Mouse (Mus musculus) brown adipose tissue, adult 24 weeks (tissue): Measurements from ENCODE around the gene Klhl2. TPM values are rescaled to one million over a fixed set of nuclear protein-coding genes. Genes with fewer than 3 reads are reported as not detected.

ENCODE experiments used
- H3K27ac ChIP-seq: fragments of 200-500 bp; replicated peaks from 2 replicates; pipeline ENCODE4 v1.5.1; 2012; ENCODE audit warnings: low read depth, mild to moderate bottlenecking, low read length
- H3K4me1 ChIP-seq: fragments of 200-500 bp; 2 replicates; pipeline ENCODE4 v1.6.1; 2012; ENCODE audit warnings: low read length, mixed read lengths; ENCODE audit not compliant: control insufficient read depth, insufficient read depth, insufficient read length
- H3K4me3 ChIP-seq: fragments of 200-500 bp; 2 replicates; pipeline ENCODE4 v1.5.1; 2012; ENCODE audit warnings: low read depth, mild to moderate bottlenecking, low read length, moderate library complexity; ENCODE audit not compliant: insufficient read depth
- polyA plus RNA-seq: library from polyadenylated mRNA; stranded (reverse); fragments of >200 nt; gene quantifications from 2 replicates; pipeline ENCODE4 v1.2.4, GENCODE M21; 2012; ENCODE audit not compliant: missing spikeins, insufficient read depth, insufficient read length

Klhl2 gene
- polyA plus RNA-seq, 1 experiment = 21.9 TPM

DNA sequence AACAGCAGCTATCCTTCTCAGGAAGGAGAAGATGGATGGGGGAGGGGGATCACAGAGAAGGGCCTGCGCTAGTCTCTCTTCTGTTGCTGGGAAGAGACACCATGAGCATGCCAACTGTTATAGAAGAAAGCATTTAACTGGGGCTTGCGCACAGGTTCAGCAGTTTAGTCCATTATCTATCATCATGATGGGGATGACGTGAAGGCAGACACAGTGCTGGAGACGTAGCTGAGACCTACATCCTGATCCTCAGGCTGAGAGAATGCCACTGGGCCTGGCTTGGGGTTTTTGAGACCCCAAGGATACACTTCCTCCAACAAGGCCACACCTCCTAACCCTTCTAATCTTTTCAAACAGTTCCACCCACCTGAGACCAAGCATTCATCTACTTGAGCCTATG is 38.7 kb downstream of the Klhl2 start:
- Histone ChIP-seq H3K4me3 (no peak overlapping the region), H3K27ac (no peak overlapping the region), H3K4me1 (no peaks in the 10 kb centered on the region)

- no peak overlapping the region for H3K27ac ChIP-seq
- no peaks in the 10 kb centered on the region for H3K4me1 ChIP-seq
- H3K4me3 ChIP-seq = no peak overlapping the region
These were observed 43.3 kb downstream of the Klhl2 start for GRCm38 (mm10) chr8:64806558-64806957.

- Histone ChIP-seq H3K4me3 (no peak overlapping the region), H3K27ac (no peak overlapping the region), H3K4me1 (no peaks in the 10 kb centered on the region)
These were observed 44.8 kb downstream of the Klhl2 start for GRCm38 (mm10) chr8:64804971-64805370.

DNA sequence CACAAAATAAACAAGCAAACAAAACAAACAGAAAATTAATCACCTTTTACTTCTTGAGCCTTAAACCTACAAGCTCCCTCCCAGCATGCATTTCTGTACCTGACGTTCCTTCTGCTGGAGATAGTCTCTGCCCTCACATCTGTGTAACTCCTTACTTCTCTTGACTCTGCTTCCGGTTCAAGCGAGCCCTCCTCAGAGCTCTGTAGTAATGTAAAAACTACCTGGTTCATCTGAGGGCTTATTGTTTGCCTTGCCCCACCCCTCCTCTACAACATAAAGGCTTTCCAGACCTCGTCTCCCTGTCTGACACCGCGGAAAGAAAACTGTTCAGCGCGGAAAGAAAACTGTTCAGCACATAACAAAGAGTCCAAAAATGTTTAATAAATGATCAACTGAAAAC is 50.5 kb downstream of the Klhl2 start:
- H3K4me1 ChIP-seq = no peaks in the 10 kb centered on the region
- no peak overlapping the region for H3K4me3 ChIP-seq
- H3K27ac ChIP-seq = no peak overlapping the region

GRCm38 (mm10) chr8:64798503-64798902 is 51.3 kb downstream of the Klhl2 start:
- Histone ChIP-seq H3K4me1 (no peaks in the 10 kb centered on the region), H3K27ac (no peak overlapping the region), H3K4me3 (no peak overlapping the region)

DNA sequence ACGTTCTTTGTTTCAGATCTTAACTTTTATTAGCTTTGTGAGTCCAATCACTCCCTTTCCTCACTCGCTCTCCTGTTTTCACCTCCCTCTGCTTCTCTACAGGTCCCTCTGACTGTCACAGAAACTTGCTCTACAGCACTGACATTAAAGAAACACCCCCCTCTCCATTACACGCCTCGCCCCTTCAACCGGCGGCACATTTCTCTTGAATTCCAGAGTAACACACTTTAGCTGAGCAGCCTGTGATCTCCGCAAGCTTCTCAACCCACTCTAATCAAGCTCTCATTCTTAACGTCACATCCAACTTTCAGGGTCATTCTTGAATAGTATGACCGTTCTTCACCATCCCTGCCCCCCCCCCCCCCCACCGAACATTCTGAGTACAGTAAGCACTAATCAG is 52.1 kb downstream of the Klhl2 start:
- H3K4me1 ChIP-seq = no peaks in the 10 kb centered on the region
- H3K27ac ChIP-seq = no peak overlapping the region
- no peak overlapping the region for H3K4me3 ChIP-seq

DNA sequence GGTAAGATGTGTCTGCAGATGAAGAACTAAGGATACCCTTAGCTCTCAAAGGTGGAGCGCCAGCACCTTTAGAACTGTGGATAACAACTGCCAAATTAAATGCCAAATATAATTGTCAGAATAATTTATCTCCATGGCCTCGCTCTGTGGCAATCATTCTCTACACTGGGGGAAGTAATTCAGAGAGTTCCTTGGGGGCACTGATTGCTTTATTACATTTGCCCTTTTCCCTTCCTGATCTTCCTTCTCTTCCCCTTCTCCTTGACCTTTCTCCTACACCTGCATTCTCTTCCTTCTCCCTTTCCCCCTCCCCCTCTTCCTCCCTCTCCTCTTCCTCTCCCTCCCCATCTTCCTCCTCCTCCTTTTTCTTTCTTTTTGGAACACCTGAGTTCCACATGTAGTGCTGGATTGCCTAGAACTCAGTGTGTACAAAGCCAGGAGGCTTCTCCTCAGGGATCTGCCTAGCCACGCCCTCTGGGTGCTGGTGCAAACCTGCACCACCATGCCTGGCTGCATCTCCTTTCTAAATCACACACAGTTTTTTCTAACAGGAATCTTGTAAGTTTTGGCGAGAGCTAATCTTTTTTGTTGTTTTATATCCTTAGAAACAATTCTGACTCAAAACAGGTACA is 58.5 kb downstream of the Klhl2 start:
- Histone ChIP-seq H3K4me1 (peaks cover 8% of the 10 kb centered on the region), H3K4me3 (no peak overlapping the region), H3K27ac (no peak overlapping the region)

DNA sequence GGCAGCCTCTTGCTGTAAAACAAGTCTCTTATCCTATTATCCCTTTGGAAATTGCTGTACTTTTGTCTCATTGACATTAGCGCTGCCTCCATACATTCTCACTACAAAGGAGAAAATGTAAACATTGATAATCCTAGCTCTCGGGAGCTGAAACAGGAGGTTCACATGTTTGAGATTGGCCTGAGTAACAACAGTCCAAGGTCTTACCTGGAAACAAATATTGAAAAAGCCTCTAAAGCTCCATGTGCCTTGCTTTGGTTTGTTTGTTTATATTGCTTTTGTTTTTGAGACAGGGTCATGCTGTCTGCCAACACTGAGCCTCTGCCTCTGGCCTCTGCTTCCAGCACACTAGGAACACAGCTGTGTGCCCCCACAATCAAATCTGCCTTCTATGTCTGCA is 59.4 kb downstream of the Klhl2 start:
- H3K4me3 ChIP-seq = no peak overlapping the region
- H3K4me1 ChIP-seq = peaks cover 9% of the 10 kb centered on the region
- H3K27ac ChIP-seq = no peak overlapping the region

DNA sequence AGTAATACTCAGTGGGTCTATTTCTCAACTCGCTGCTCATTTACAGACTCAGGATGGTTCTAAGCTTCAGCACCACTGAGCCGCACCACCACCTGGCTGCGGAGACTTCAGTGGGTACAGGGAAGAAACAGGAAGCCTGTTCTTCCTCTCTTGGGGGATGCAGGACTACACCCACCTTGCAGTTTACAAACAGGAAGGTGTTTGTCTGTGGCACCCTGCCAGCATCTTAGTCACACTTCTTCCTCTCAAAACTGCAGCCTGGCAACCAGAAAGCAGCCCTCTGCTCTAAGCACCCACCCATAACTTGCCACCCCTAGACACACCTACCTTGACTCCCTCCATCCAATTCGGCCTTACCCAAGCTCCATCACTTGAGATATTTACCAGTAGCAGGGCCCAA is 61.1 kb downstream of the Klhl2 start:
- H3K4me3 ChIP-seq = no peak overlapping the region
- no peak overlapping the region for H3K27ac ChIP-seq
- H3K4me1 ChIP-seq = peaks cover 11% of the 10 kb centered on the region

GRCm38 (mm10) chr8:64786801-64787200 is 63.0 kb downstream of the Klhl2 start:
- H3K4me3 ChIP-seq = no peak overlapping the region
- H3K27ac ChIP-seq = no peak overlapping the region
- H3K4me1 ChIP-seq = peaks cover 10% of the 10 kb centered on the region

GRCm38 (mm10) chr8:64784235-64784634 is 65.6 kb downstream of the Klhl2 start:
- Histone ChIP-seq H3K4me1 (peaks cover 5% of the 10 kb centered on the region; the same call in 1 of the 2 replicates), H3K27ac (no peak overlapping the region)

GRCm38 (mm10) chr8:64781947-64782346 is 67.9 kb downstream of the Klhl2 start:
- no peak overlapping the region for H3K27ac ChIP-seq
- H3K4me1 ChIP-seq = 0 out of 2 replicates have a peak, but pooled peaks cover 3% of the 10 kb centered on the region

More at GRCm38 (mm10) chr8:64784235-64784634, 65.6 kb downstream of the Klhl2 start:
- H3K4me3 ChIP-seq = no peak overlapping the region

DNA sequence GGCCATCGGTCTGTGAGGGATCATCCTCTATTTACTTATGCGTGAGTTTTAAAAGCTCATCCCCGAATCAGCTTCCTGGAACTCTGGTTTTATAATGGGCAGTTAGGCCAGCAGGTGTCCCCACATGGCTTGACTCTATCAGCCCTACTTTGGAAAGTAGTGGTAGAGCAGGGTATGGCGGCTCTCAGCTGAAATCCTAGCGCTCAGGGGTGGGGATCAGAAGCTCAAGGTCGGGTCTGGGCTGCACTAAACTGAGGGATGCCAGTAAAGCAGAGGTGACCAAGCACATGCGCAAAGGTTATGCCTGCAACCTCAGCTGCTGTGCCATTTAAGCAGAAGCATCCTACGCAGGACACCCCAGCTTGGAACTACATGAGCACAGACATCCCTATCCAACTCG is 71.9 kb downstream of the Klhl2 start:
- Histone ChIP-seq H3K4me1 (no peaks in the 10 kb centered on the region), H3K4me3 (no peak overlapping the region), H3K27ac (no peak overlapping the region)

More at GRCm38 (mm10) chr8:64781947-64782346, 67.9 kb downstream of the Klhl2 start:
- H3K4me3 ChIP-seq = no peak overlapping the region

GRCm38 (mm10) chr8:64774136-64774535 is 75.7 kb downstream of the Klhl2 start:
- Histone ChIP-seq H3K4me3 (no peak overlapping the region), H3K27ac (no peak overlapping the region), H3K4me1 (no peaks in the 10 kb centered on the region)

- Histone ChIP-seq H3K27ac (no peak overlapping the region), H3K4me3 (no peak overlapping the region), H3K4me1 (peaks cover 9% of the 10 kb centered on the region; the same call in 1 of the 2 replicates)
These were observed 79.0 kb downstream of the Klhl2 start for GRCm38 (mm10) chr8:64770814-64771213.

DNA sequence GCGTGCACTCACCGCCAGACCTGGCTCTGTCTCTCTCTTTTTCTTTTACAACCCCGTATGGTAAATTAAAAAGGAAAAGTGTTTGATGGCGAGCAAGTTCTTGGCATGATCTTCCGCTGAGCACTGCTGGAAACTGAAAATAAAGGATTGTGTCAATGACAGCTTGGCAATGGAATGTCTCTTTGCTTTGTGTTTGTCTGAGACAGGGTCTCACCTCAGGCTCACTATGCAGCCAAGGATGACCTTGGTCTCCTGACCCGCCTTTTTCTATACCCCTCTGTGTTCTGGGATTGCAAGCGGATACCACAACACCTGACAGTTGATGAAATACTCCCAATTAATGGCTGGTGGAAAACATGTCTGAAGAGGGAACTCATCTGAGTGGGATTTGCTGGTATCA is 80.2 kb downstream of the Klhl2 start:
- H3K4me3 ChIP-seq = no peak overlapping the region
- peaks cover 10% of the 10 kb centered on the region; the same call in 1 of the 2 replicates for H3K4me1 ChIP-seq
- no peak overlapping the region; the same call in 1 of the 2 replicates for H3K27ac ChIP-seq
